Mouse (Mus musculus): ENCODE data around the gene Arap1. TPM values are rescaled to one million over a fixed set of nuclear protein-coding genes. Genes with fewer than 3 reads are reported as not detected.

Arap1 gene
- polyA plus RNA-seq, 1 experiment = 227 TPM

DNA sequence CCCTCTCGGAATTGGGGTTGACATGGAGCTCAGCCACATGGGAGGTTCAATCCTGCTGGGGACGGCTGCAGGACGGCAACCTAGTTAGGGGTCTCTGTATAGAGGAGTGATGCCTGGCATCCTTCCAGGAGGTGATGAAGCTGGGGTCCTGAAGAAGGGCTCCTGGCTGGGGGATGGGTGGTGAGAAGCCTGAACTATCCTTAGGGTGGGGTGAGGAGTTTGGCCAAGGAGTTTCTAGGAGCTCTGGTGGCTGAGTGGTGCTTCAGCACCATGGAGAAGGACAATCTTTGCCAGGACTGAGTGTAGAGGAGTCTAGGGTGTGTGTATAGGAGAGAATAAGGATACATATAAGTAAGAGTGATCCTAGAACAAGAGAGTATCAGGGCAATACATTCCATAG is 74.2 kb downstream of the Arap1 start:
- H3K4me1 ChIP-seq (ENCODE audit: control insufficient read depth, insufficient read depth, insufficient read length) = peaks cover 4% of the 10 kb centered on the region; the same call in 1 of the 2 replicates
- no peak overlapping the region for H3K4me3 ChIP-seq (ENCODE audit: extremely low read depth, insufficient read depth, insufficient read length)
- no peak for DNase-seq (ENCODE audit: low read depth in 1 of 2, low spot score in 2 of 2)
- peaks cover 1% of the 10 kb centered on the region; the same call in 1 of the 2 replicates for H3K27me3 ChIP-seq (ENCODE audit: control insufficient read depth, insufficient read depth, low read length)
- no peak overlapping the region for H3K27ac ChIP-seq (ENCODE audit: insufficient read depth, low read length)
- TF ChIP-seq CTCF (IDR thresholded peaks at IDR 0.05; ENCODE audit: extremely low read depth, insufficient read depth, insufficient read length, insufficient replicate concordance) (no peak), POLR2A (IDR thresholded peaks at IDR 0.05; ENCODE audit: low read depth, low read length) (no peak)
- 46% methylated on average over 3 of the region's 3 CpGs for WGBS
- H3K36me3 ChIP-seq (ENCODE audit: control insufficient read depth, insufficient read depth, low read length) = no peaks in the 10 kb centered on the region

GRCm38 (mm10) chr7:101422646-101423045 is 74.8 kb downstream of the Arap1 start:
- WGBS = 73% methylated on average over 8 of the region's 8 CpGs
- Histone ChIP-seq H3K4me1 (ENCODE audit: control insufficient read depth, insufficient read depth, insufficient read length) (peaks cover 4% of the 10 kb centered on the region; the same call in 1 of the 2 replicates), H3K27ac (ENCODE audit: insufficient read depth, low read length) (no peak overlapping the region), H3K36me3 (ENCODE audit: control insufficient read depth, insufficient read depth, low read length) (no peaks in the 10 kb centered on the region), H3K4me3 (ENCODE audit: extremely low read depth, insufficient read depth, insufficient read length) (no peak overlapping the region), H3K27me3 (ENCODE audit: control insufficient read depth, insufficient read depth, low read length) (peaks cover 1% of the 10 kb centered on the region; the same call in 1 of the 2 replicates)
- peak in 1 of 2 experiments; percentile 12 for DNase-seq (ENCODE audit: low read depth in 1 of 2, low spot score in 2 of 2)
- TF ChIP-seq POLR2A (IDR thresholded peaks at IDR 0.05; ENCODE audit: low read depth, low read length) (no peak), CTCF (IDR thresholded peaks at IDR 0.05; ENCODE audit: extremely low read depth, insufficient read depth, insufficient read length, insufficient replicate concordance) (no peak)

GRCm38 (mm10) chr7:101423970-101424369 is 76.1 kb downstream of the Arap1 start:
- 79% methylated on average over 6 of the region's 6 CpGs for WGBS
- Histone ChIP-seq H3K36me3 (ENCODE audit: control insufficient read depth, insufficient read depth, low read length) (no peaks in the 10 kb centered on the region), H3K27me3 (ENCODE audit: control insufficient read depth, insufficient read depth, low read length) (peaks cover 1% of the 10 kb centered on the region; the same call in 1 of the 2 replicates), H3K27ac (ENCODE audit: insufficient read depth, low read length) (no peak overlapping the region), H3K4me1 (ENCODE audit: control insufficient read depth, insufficient read depth, insufficient read length) (peaks cover 4% of the 10 kb centered on the region; the same call in 1 of the 2 replicates), H3K4me3 (ENCODE audit: extremely low read depth, insufficient read depth, insufficient read length) (no peak overlapping the region)
- no peak for DNase-seq (ENCODE audit: low read depth in 1 of 2, low spot score in 2 of 2)
- TF ChIP-seq CTCF (IDR thresholded peaks at IDR 0.05; ENCODE audit: extremely low read depth, insufficient read depth, insufficient read length, insufficient replicate concordance) = no peak
- no peak for TF ChIP-seq POLR2A (IDR thresholded peaks at IDR 0.05; ENCODE audit: low read depth, low read length)

DNA sequence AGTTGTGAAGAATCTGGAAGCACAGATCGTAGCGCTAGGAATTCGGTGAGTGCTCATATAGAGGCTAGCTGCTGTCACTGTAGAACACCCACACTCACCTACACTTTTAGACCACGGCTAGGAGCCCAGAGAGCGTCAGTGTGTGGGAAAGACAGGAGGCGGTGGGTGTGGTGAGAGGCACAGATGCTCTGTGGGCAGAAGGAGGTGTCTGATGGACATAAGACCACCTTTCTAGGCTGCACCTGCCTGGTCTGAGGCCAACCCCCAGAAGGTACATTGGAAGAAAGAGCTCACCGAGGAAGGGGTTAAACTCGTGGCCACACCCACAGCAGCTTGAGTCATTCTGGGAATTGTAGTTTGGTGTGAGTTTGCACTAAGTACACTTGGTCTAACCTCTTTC is 78.8 kb downstream of the Arap1 start:
- Histone ChIP-seq H3K4me3 (ENCODE audit: extremely low read depth, insufficient read depth, insufficient read length) (no peak overlapping the region), H3K27ac (ENCODE audit: insufficient read depth, low read length) (no peak overlapping the region), H3K36me3 (ENCODE audit: control insufficient read depth, insufficient read depth, low read length) (no peaks in the 10 kb centered on the region), H3K4me1 (ENCODE audit: control insufficient read depth, insufficient read depth, insufficient read length) (peaks cover 4% of the 10 kb centered on the region; the same call in 1 of the 2 replicates), H3K27me3 (ENCODE audit: control insufficient read depth, insufficient read depth, low read length) (0 out of 2 replicates have a peak, but pooled peaks cover 1% of the 10 kb centered on the region)
- no peak for TF ChIP-seq POLR2A (IDR thresholded peaks at IDR 0.05; ENCODE audit: low read depth, low read length)
- no peak for DNase-seq (ENCODE audit: low read depth in 1 of 2, low spot score in 2 of 2)
- WGBS = 72% methylated on average over 8 of the region's 8 CpGs

GRCm38 (mm10) chr7:101427736-101428135 is 79.9 kb downstream of the Arap1 start:
- WGBS = 15% methylated on average over 2 of the region's 2 CpGs
- H3K4me1 ChIP-seq (ENCODE audit: control insufficient read depth, insufficient read depth, insufficient read length) = peaks cover 1% of the 10 kb centered on the region; the same call in 1 of the 2 replicates
- H3K36me3 ChIP-seq (ENCODE audit: control insufficient read depth, insufficient read depth, low read length) = no peaks in the 10 kb centered on the region
- no peak overlapping the region for H3K27ac ChIP-seq (ENCODE audit: insufficient read depth, low read length)
- DNase-seq (ENCODE audit: low read depth in 1 of 2, low spot score in 2 of 2) = peak in 1 of 2 experiments; percentile 11
- no peak overlapping the region for H3K4me3 ChIP-seq (ENCODE audit: extremely low read depth, insufficient read depth, insufficient read length)
- TF ChIP-seq POLR2A (IDR thresholded peaks at IDR 0.05; ENCODE audit: low read depth, low read length) = no peak
- TF ChIP-seq CTCF (IDR thresholded peaks at IDR 0.05; ENCODE audit: extremely low read depth, insufficient read depth, insufficient read length, insufficient replicate concordance) = peak; percentile 70; the same call in 1 of the 2 replicates
- H3K27me3 ChIP-seq (ENCODE audit: control insufficient read depth, insufficient read depth, low read length) = no peaks in the 10 kb centered on the region

GRCm38 (mm10) chr7:101435038-101435437 is 87.2 kb downstream of the Arap1 start:
- H3K27ac ChIP-seq (ENCODE audit: insufficient read depth, low read length) = no peak overlapping the region
- 80% methylated on average over 6 of the region's 6 CpGs for WGBS
- DNase-seq (ENCODE audit: low read depth in 1 of 2, low spot score in 2 of 2) = no peak
- H3K27me3 ChIP-seq (ENCODE audit: control insufficient read depth, insufficient read depth, low read length) = no peaks in the 10 kb centered on the region
- no peaks in the 10 kb centered on the region for H3K4me1 ChIP-seq (ENCODE audit: control insufficient read depth, insufficient read depth, insufficient read length)
- H3K4me3 ChIP-seq (ENCODE audit: extremely low read depth, insufficient read depth, insufficient read length) = no peak overlapping the region
- H3K36me3 ChIP-seq (ENCODE audit: control insufficient read depth, insufficient read depth, low read length) = no peaks in the 10 kb centered on the region
- TF ChIP-seq POLR2A (IDR thresholded peaks at IDR 0.05; ENCODE audit: low read depth, low read length) = no peak
- TF ChIP-seq CTCF (IDR thresholded peaks at IDR 0.05; ENCODE audit: extremely low read depth, insufficient read depth, insufficient read length, insufficient replicate concordance) = no peak

DNA sequence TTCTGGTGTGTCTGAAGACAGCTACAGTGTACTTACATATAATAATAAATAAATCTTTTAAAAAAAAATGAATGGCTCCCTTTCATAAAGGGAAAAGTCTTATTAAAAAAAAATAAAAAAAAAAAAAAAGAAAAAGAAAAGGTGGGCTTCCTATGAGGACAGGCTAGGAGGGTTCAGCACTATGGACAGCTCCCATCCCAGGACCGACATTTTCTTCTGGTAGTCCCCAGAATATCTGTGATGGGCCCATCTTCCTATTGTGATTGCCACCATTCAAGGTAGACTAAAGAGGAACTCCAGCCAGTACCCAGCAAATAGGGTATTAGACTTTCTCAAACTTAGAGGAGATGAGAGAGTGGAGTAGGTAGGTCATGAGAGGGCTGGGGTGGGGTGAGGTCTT is 90.0 kb downstream of the Arap1 start:
- Histone ChIP-seq H3K27ac (ENCODE audit: insufficient read depth, low read length) (no peak overlapping the region), H3K4me1 (ENCODE audit: control insufficient read depth, insufficient read depth, insufficient read length) (no peaks in the 10 kb centered on the region), H3K4me3 (ENCODE audit: extremely low read depth, insufficient read depth, insufficient read length) (no peak overlapping the region), H3K27me3 (ENCODE audit: control insufficient read depth, insufficient read depth, low read length) (no peaks in the 10 kb centered on the region), H3K36me3 (ENCODE audit: control insufficient read depth, insufficient read depth, low read length) (no peaks in the 10 kb centered on the region)
- 9% methylated on average over 1 of the region's 1 CpGs for WGBS
- DNase-seq (ENCODE audit: low read depth in 1 of 2, low spot score in 2 of 2) = no peak
- TF ChIP-seq POLR2A (IDR thresholded peaks at IDR 0.05; ENCODE audit: low read depth, low read length) = no peak
- TF ChIP-seq CTCF (IDR thresholded peaks at IDR 0.05; ENCODE audit: extremely low read depth, insufficient read depth, insufficient read length, insufficient replicate concordance) = no peak
